Mouse (Mus musculus): ENCODE measurements around the gene Wipf1. TPM values are rescaled to one million over a fixed set of nuclear protein-coding genes. Genes with fewer than 3 reads are reported as not detected.

The Wipf1 gene
- total and polyA plus RNA-seq, 3 experiments = 0.98 to 50.6 (median 7.1) TPM

- ATAC-seq (ENCODE audit: extremely low read depth, insufficient number of reproducible peaks, low FRiP score, poor library complexity, severe bottlenecking) (no peak), DNase-seq (ENCODE audit: low spot score) (no peak)
- TF ChIP-seq GATA2 (IDR thresholded peaks at IDR 0.05; ENCODE audit: borderline replicate concordance, low read depth, low read length) (no peak), GATA1 (IDR thresholded peaks at IDR 0.05; ENCODE audit: borderline replicate concordance, low read length) (no peak), TAL1 (conservative IDR thresholded peaks at IDR 0.05; ENCODE audit: low read depth, low read length) (no peak), CTCF (IDR thresholded peaks at IDR 0.05; ENCODE audit: low read depth, low read length) (no peak), POLR2AphosphoS5 (IDR thresholded peaks at IDR 0.05; ENCODE audit: insufficient replicate concordance, low read depth, low read length) (no peak)
- Histone ChIP-seq H3K9me3 (replicated peaks) (no peaks in the 10 kb centered on the region), H3K36me3 (replicated peaks) (peaks cover 10% of the 10 kb centered on the region), H3K27me3 (ENCODE audit: insufficient read depth, low read length) (peaks cover 21% of the 10 kb centered on the region), H3K4me1 (ENCODE audit: insufficient read depth, low read depth, low read length) (peaks cover 8% of the 10 kb centered on the region), H3K4me3 (ENCODE audit: low read depth, low read length) (no peak overlapping the region)
Measured at GRCm38 (mm10) chr2:73392772-73393171, 136.8 kb downstream of the Wipf1 start.

- no peaks in the 10 kb centered on the region for H3K9me3 ChIP-seq (replicated peaks)
- H3K4me1 ChIP-seq (ENCODE audit: insufficient read depth, low read depth, low read length) = peaks cover 21% of the 10 kb centered on the region
- no peak for DNase-seq (ENCODE audit: low spot score)
- H3K27me3 ChIP-seq (ENCODE audit: insufficient read depth, low read length) = peaks cover 7% of the 10 kb centered on the region
- peaks cover 10% of the 10 kb centered on the region for H3K36me3 ChIP-seq (replicated peaks)
- no peak overlapping the region for H3K4me3 ChIP-seq (ENCODE audit: low read depth, low read length)
- ATAC-seq (ENCODE audit: extremely low read depth, insufficient number of reproducible peaks, low FRiP score, poor library complexity, severe bottlenecking) = no peak
- TF ChIP-seq CTCF (IDR thresholded peaks at IDR 0.05; ENCODE audit: low read depth, low read length) (no peak), GATA2 (IDR thresholded peaks at IDR 0.05; ENCODE audit: borderline replicate concordance, low read depth, low read length) (no peak), GATA1 (IDR thresholded peaks at IDR 0.05; ENCODE audit: borderline replicate concordance, low read length) (no peak)
Measured at GRCm38 (mm10) chr2:73389951-73390350, 139.6 kb downstream of the Wipf1 start.

- DNase-seq (ENCODE audit: low spot score) (no peak), ATAC-seq (ENCODE audit: extremely low read depth, insufficient number of reproducible peaks, low FRiP score, poor library complexity, severe bottlenecking) (no peak)
- H3K9me3 ChIP-seq (replicated peaks) = no peaks in the 10 kb centered on the region
- TF ChIP-seq POLR2AphosphoS5 (IDR thresholded peaks at IDR 0.05; ENCODE audit: insufficient replicate concordance, low read depth, low read length) (no peak), CTCF (IDR thresholded peaks at IDR 0.05; ENCODE audit: low read depth, low read length) (no peak), GATA2 (IDR thresholded peaks at IDR 0.05; ENCODE audit: borderline replicate concordance, low read depth, low read length) (no peak), TAL1 (conservative IDR thresholded peaks at IDR 0.05; ENCODE audit: low read depth, low read length) (no peak), GATA1 (IDR thresholded peaks at IDR 0.05; ENCODE audit: borderline replicate concordance, low read length) (no peak)
- H3K4me3 ChIP-seq (ENCODE audit: low read depth, low read length) = no peak overlapping the region; the same call in 1 of the 2 replicates
- no peaks in the 10 kb centered on the region for H3K27me3 ChIP-seq (ENCODE audit: insufficient read depth, low read length)
- peaks cover 22% of the 10 kb centered on the region for H3K4me1 ChIP-seq (ENCODE audit: insufficient read depth, low read depth, low read length)
- peaks cover 10% of the 10 kb centered on the region for H3K36me3 ChIP-seq (replicated peaks)
Measured at GRCm38 (mm10) chr2:73387806-73388205, 141.7 kb downstream of the Wipf1 start.

GRCm38 (mm10) chr2:73386356-73387046 lies 143.0 kb downstream of the Wipf1 start, which contains the start of gene Gpr155:
Gpr155 (minus strand) TSS chr2:73386572.
- Histone ChIP-seq H3K4me1 (ENCODE audit: insufficient read depth, low read depth, low read length) (peaks cover 21% of the 10 kb centered on the region), H3K27me3 (ENCODE audit: insufficient read depth, low read length) (no peaks in the 10 kb centered on the region), H3K4me3 (ENCODE audit: low read depth, low read length) (peak within 1 kb of the TSS; percentile 89), H3K36me3 (replicated peaks) (peaks cover 19% of the 10 kb centered on the region), H3K9me3 (replicated peaks) (no peaks in the 10 kb centered on the region)
- ATAC-seq (ENCODE audit: extremely low read depth, insufficient number of reproducible peaks, low FRiP score, poor library complexity, severe bottlenecking) (peak; percentile 91), DNase-seq (ENCODE audit: low spot score) (peak; percentile 85)
- TF ChIP-seq TAL1 (conservative IDR thresholded peaks at IDR 0.05; ENCODE audit: low read depth, low read length) (no peak), GATA1 (IDR thresholded peaks at IDR 0.05; ENCODE audit: borderline replicate concordance, low read length) (no peak), GATA2 (IDR thresholded peaks at IDR 0.05; ENCODE audit: borderline replicate concordance, low read depth, low read length) (no peak), CTCF (IDR thresholded peaks at IDR 0.05; ENCODE audit: low read depth, low read length) (no peak), POLR2AphosphoS5 (IDR thresholded peaks at IDR 0.05; ENCODE audit: insufficient replicate concordance, low read depth, low read length) (no peak)

DNA sequence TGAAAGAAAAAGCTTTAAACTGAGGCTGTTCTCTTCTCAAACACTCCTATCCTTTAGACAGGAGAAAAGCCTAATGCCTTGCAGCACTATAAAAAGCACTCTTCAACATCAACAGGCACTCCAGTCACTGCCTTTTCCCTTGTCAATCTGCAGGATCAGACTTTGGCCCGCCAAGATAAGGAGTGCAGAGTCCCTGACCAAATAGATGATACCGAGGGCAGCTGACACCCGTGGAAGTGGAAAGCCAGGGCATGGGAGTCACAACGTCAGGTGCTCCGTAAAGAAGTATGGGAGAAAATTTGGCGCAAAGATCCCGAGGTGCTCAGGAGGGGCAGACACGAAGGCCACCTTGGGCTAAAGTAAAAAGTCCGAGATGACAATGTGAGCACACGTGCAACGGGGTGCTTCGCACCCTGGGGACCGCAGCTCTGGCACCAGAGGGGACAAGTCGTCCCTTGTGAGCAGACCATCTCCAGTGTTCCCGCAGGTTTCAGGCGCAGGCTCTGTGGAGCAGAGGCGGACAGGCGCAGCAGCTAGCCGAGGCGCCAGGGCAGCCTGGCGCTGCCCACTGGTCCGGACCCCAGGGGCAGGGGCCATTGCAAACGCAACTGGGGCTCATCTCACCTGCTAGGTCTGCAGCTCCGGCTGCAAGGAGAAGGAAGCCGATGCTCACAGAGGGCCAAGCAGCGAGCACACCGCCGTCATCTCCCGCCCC lies 143.7 kb downstream of the Wipf1 start:
- no peak for TF ChIP-seq CTCF (IDR thresholded peaks at IDR 0.05; ENCODE audit: low read depth, low read length)
- TF ChIP-seq TAL1 (conservative IDR thresholded peaks at IDR 0.05; ENCODE audit: low read depth, low read length) = no peak
- TF ChIP-seq POLR2AphosphoS5 (IDR thresholded peaks at IDR 0.05; ENCODE audit: insufficient replicate concordance, low read depth, low read length) = no peak
- no peak for TF ChIP-seq GATA1 (IDR thresholded peaks at IDR 0.05; ENCODE audit: borderline replicate concordance, low read length)
- TF ChIP-seq GATA2 (IDR thresholded peaks at IDR 0.05; ENCODE audit: borderline replicate concordance, low read depth, low read length) = no peak
- Histone ChIP-seq H3K4me1 (ENCODE audit: insufficient read depth, low read depth, low read length) (peaks cover 21% of the 10 kb centered on the region), H3K27me3 (ENCODE audit: insufficient read depth, low read length) (no peaks in the 10 kb centered on the region), H3K36me3 (replicated peaks) (peaks cover 18% of the 10 kb centered on the region), H3K9me3 (replicated peaks) (no peaks in the 10 kb centered on the region), H3K4me3 (ENCODE audit: low read depth, low read length) (peak overlapping the region; percentile 89)
- ATAC-seq (ENCODE audit: extremely low read depth, insufficient number of reproducible peaks, low FRiP score, poor library complexity, severe bottlenecking) (no peak), DNase-seq (ENCODE audit: low spot score) (no peak)

DNA sequence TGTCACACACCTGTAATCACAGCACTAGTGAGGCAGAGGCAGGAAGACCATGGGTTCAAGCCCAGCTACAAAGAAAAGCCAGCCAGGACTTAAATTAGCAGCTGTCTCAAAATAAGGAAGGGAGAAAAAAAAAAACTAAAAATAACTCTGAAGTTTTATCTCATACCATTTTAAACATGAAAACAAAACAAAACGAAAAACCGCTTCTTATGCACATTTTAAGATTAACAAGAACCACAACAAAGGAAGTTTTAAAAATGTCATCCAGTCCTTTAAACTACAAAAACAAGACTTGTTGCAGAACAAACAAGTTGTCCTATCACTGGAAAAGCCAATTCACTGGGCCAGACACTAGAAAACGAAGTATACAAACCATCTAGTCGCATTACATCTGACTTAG lies 144.4 kb downstream of the Wipf1 start:
- Histone ChIP-seq H3K36me3 (replicated peaks) (peaks cover 21% of the 10 kb centered on the region), H3K27me3 (ENCODE audit: insufficient read depth, low read length) (no peaks in the 10 kb centered on the region), H3K4me3 (ENCODE audit: low read depth, low read length) (no peak overlapping the region), H3K4me1 (ENCODE audit: insufficient read depth, low read depth, low read length) (peaks cover 21% of the 10 kb centered on the region), H3K9me3 (replicated peaks) (no peaks in the 10 kb centered on the region)
- ATAC-seq (ENCODE audit: extremely low read depth, insufficient number of reproducible peaks, low FRiP score, poor library complexity, severe bottlenecking) (no peak), DNase-seq (ENCODE audit: low spot score) (no peak)
- no peak for TF ChIP-seq POLR2AphosphoS5 (IDR thresholded peaks at IDR 0.05; ENCODE audit: insufficient replicate concordance, low read depth, low read length)
- no peak for TF ChIP-seq GATA1 (IDR thresholded peaks at IDR 0.05; ENCODE audit: borderline replicate concordance, low read length)
- no peak for TF ChIP-seq CTCF (IDR thresholded peaks at IDR 0.05; ENCODE audit: low read depth, low read length)
- no peak for TF ChIP-seq GATA2 (IDR thresholded peaks at IDR 0.05; ENCODE audit: borderline replicate concordance, low read depth, low read length)
- no peak for TF ChIP-seq TAL1 (conservative IDR thresholded peaks at IDR 0.05; ENCODE audit: low read depth, low read length)

Data from G1E (cell line).